Mouse (Mus musculus) E14TG2a.4 (cell line): ENCODE data around the gene Wnt8b.

Source experiments
- H3K27me3 ChIP-seq: 2 replicates; pipeline ENCODE4 v1.6.1; 2014; ENCODE audit warnings: low read length, control low read depth; ENCODE audit not compliant: insufficient read depth
- H3K36me3 ChIP-seq: 2 replicates; pipeline ENCODE4 v1.6.1; 2014; ENCODE audit warnings: low read length, control low read depth; ENCODE audit not compliant: insufficient read depth
- H3K4me1 ChIP-seq: replicated peaks from 2 replicates; pipeline ENCODE4 v1.6.1; 2014; ENCODE audit warnings: low read depth, low read length, control low read depth
- H3K4me3 ChIP-seq: replicated peaks from 2 replicates; pipeline ENCODE4 v1.5.1; 2014; ENCODE audit warnings: mild to moderate bottlenecking, low read length
- H3K9me3 ChIP-seq: 2 replicates; pipeline ENCODE4 v1.6.1; 2014; ENCODE audit warnings: low read length, control low read depth
- CTCF ChIP-seq: conservative IDR thresholded peaks from 2 replicates; pipeline ENCODE4 v1.5.1; 2014; ENCODE audit warnings: low read length
- NANOG ChIP-seq: IDR thresholded peaks from 2 replicates; pipeline ENCODE4 v1.6.1; 2014; ENCODE audit warnings: borderline replicate concordance, low read length, mixed read lengths
- POU5F1 ChIP-seq: IDR thresholded peaks from 2 replicates; pipeline ENCODE4 v1.6.1; 2014; ENCODE audit warnings: low read length, borderline replicate concordance

The Wnt8b gene

GRCm38 (mm10) chr19:44535376-44535775 lies 42.1 kb downstream of the Wnt8b start:
- Histone ChIP-seq H3K4me3 (no peak overlapping the region), H3K4me1 (peaks cover 10% of the 10 kb centered on the region), H3K27me3 (peaks cover 29% of the 10 kb centered on the region), H3K9me3 (peaks cover 4% of the 10 kb centered on the region; the same call in 1 of the 2 replicates), H3K36me3 (no peaks in the 10 kb centered on the region)
- peak; percentile 7; the same call in 1 of the 2 replicates for TF ChIP-seq CTCF
- no peak for TF ChIP-seq POU5F1
- TF ChIP-seq NANOG, result no peak

GRCm38 (mm10) chr19:44537416-44537815 lies 44.1 kb downstream of the Wnt8b start:
- H3K36me3 ChIP-seq, result no peaks in the 10 kb centered on the region
- H3K4me3 ChIP-seq, result no peak overlapping the region
- TF ChIP-seq NANOG, result no peak
- peaks cover 11% of the 10 kb centered on the region; the same call in 1 of the 2 replicates for H3K9me3 ChIP-seq
- H3K4me1 ChIP-seq, result peaks cover under 1% of the 10 kb centered on the region
- H3K27me3 ChIP-seq, result peaks cover 12% of the 10 kb centered on the region

DNA sequence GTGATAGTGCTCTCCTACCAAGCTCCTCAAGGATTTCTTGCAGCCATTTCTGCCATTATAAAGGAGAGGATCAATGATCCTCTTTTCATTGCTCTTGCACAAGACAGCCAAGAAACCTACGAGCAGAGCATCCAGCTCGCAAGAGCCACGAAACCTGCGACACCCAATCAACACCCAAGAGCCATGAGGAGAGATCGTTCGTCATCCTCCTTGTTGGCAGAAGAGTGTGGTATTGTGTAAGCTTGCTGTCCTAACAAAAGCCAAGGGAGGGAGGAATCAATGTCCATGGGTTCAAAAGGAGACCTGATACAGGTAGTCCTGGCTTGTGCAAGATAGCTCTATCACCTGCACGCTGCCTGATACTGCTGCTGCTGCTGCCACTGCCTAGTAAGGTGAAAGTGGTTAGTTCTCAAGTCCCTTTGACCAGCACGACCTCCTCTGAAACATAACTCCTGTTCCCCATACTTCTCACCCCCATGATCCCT lies 49.5 kb downstream of the Wnt8b start:
- peaks cover 2% of the 10 kb centered on the region for H3K36me3 ChIP-seq
- peaks cover 14% of the 10 kb centered on the region for H3K27me3 ChIP-seq
- H3K9me3 ChIP-seq, result peaks cover 11% of the 10 kb centered on the region; the same call in 1 of the 2 replicates
- H3K4me1 ChIP-seq, result peaks cover 21% of the 10 kb centered on the region
- TF ChIP-seq POU5F1, result no peak
- TF ChIP-seq NANOG, result no peak
- TF ChIP-seq CTCF, result no peak
- no peak overlapping the region for H3K4me3 ChIP-seq

DNA sequence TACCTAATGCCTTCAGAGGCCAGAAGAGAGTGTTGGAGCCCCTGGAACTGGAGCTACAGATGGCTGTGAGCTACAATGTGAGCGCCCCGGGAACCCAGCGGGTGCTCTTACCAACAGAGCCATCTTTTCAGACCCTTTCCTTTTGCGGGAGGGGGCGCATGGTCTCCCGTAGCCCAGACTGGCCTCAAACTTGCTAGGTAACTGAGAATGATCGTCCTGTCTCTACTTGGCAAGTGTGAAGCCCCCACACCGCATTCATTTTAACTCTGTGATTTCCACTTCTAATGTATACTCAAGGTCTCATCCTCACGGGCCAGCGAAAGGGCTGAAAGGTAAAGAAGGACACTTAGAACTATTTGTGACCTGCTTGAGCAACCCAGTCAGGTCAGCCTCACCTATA lies 51.1 kb downstream of the Wnt8b start:
- Histone ChIP-seq H3K36me3 (peaks cover 19% of the 10 kb centered on the region), H3K4me1 (peaks cover 22% of the 10 kb centered on the region), H3K9me3 (peaks cover 11% of the 10 kb centered on the region; the same call in 1 of the 2 replicates), H3K27me3 (peaks cover 14% of the 10 kb centered on the region), H3K4me3 (no peak overlapping the region; the same call in 1 of the 2 replicates)
- TF ChIP-seq CTCF, result no peak
- no peak for TF ChIP-seq NANOG
- no peak for TF ChIP-seq POU5F1

DNA sequence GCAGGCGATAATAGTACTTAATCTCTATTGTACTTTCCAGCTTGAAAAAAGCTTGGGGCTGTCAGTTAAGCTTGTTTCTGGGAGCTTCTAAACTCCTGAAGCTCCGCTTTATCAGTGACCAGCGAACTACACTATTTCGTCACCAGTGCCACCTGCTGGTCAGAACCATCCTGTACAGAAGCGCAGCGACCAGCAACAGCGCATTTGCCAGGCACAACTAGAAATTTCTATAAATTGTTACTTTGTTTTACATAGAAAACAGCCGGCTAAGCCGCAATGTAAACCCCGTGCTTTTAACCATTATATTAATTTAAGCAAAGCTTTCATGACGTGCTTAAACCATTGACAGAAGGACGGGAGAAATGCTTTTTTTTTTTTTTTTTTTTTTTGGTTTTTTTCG lies 51.5 kb downstream of the Wnt8b start:
- Histone ChIP-seq H3K4me3 (peak overlapping the region; percentile 87), H3K9me3 (peaks cover 11% of the 10 kb centered on the region; the same call in 1 of the 2 replicates), H3K36me3 (peaks cover 23% of the 10 kb centered on the region), H3K4me1 (peaks cover 22% of the 10 kb centered on the region), H3K27me3 (peaks cover 14% of the 10 kb centered on the region)
- TF ChIP-seq NANOG, result no peak
- TF ChIP-seq POU5F1, result no peak
- peak; percentile 56 for TF ChIP-seq CTCF

DNA sequence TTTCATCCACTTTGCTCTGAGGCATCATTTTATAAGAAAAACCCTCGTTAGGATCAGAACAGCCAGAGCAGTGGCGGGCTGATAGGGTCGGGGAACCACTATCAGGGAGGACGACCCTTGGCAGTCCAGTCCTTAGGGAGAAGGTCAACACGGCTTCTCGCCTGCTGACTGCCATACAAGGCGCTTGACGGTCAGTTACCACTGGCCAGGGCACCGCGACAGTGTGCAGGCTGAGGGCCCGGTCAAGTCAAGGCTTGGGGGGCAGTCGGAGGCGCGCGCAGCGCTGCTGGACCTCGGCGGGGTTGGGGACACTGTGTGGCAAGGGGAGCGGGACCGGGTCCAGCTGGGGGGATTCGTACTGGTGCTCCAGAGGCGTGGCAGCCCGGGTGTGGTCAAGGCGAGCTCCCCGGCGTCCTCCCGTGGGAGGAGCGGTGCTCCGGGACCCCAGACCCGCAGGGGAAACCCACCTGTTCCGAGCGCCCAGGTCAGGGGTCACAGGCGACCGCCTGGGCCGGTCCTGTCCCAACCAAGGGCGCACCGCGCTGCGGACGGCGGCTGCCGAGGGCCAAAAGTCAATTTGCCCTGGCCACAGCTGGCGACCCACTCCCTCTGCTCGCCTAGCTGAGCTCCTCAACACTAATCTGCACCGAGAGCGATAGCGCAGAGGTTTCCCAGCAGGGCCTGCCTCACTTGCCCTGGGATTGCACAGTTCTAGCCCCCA lies 52.2 kb downstream of the Wnt8b start, which contains the start of gene Sec31b:
Gene Sec31b (minus strand): TSS at position 544 of the 721 bp plus-strand sequence.
- H3K4me3 ChIP-seq, result peak within 1 kb of the TSS; percentile 87
- peaks cover 30% of the 10 kb centered on the region for H3K36me3 ChIP-seq
- peaks cover 5% of the 10 kb centered on the region; the same call in 1 of the 2 replicates for H3K9me3 ChIP-seq
- H3K4me1 ChIP-seq, result peaks cover 22% of the 10 kb centered on the region
- no peak for TF ChIP-seq NANOG
- no peak for TF ChIP-seq CTCF
- no peak for TF ChIP-seq POU5F1
- H3K27me3 ChIP-seq, result peaks cover 14% of the 10 kb centered on the region

DNA sequence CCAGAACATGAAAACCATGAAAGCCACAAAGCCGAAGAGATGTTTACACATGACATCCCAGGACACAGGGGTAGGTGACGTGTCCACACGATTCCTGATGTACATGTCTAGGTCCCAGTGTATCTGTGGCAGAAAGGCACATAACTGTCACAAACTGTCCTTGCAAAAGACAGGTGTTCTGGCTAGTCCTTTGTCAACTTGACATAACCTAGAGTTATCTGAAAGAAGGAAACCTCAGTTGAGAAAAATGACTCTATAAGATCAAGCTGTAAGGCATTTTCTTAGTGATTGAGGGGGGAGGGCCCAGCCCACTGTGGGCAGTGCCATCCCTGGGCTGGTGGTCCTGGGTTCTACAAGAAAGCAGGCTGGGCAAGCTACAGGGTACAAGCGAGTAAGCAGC lies 59.5 kb downstream of the Wnt8b start, which contains the start of gene Gm20538:
Gene Gm20538 (minus strand): TSS at position 101 of the 400 bp plus-strand sequence.
- peaks cover 21% of the 10 kb centered on the region for H3K4me1 ChIP-seq
- H3K9me3 ChIP-seq, result no peaks in the 10 kb centered on the region
- no peaks in the 10 kb centered on the region for H3K27me3 ChIP-seq
- no peak within 1 kb of the TSS for H3K4me3 ChIP-seq
- peaks cover 60% of the 10 kb centered on the region for H3K36me3 ChIP-seq
- TF ChIP-seq NANOG (no peak), POU5F1 (no peak), CTCF (no peak)

GRCm38 (mm10) chr19:44553286-44553685 lies 60.0 kb downstream of the Wnt8b start:
- TF ChIP-seq NANOG, result no peak
- no peak for TF ChIP-seq POU5F1
- TF ChIP-seq CTCF, result no peak
- Histone ChIP-seq H3K4me1 (peaks cover 19% of the 10 kb centered on the region), H3K4me3 (no peak overlapping the region), H3K27me3 (no peaks in the 10 kb centered on the region), H3K36me3 (peaks cover 54% of the 10 kb centered on the region), H3K9me3 (no peaks in the 10 kb centered on the region)

- TF ChIP-seq POU5F1, result no peak
- TF ChIP-seq CTCF, result no peak
- no peak for TF ChIP-seq NANOG
- peaks cover 42% of the 10 kb centered on the region for H3K36me3 ChIP-seq
- H3K9me3 ChIP-seq, result no peaks in the 10 kb centered on the region
- peak overlapping the region; percentile 95 for H3K4me3 ChIP-seq
- H3K27me3 ChIP-seq, result no peaks in the 10 kb centered on the region
- H3K4me1 ChIP-seq, result peaks cover 19% of the 10 kb centered on the region
Observed at GRCm38 (mm10) chr19:44554490-44554860, 61.2 kb downstream of the Wnt8b start.
